Mouse (Mus musculus) embryonic facial prominence, embryonic 14.5 days (tissue): ENCODE results near the gene Olfr286. TPM values are rescaled to one million over a fixed set of nuclear protein-coding genes. Genes with fewer than 3 reads are reported as not detected.

ENCODE experiments used
- ATAC-seq: fragments of 200-750 bp; cut with Nextera tagmentation; 2 replicates; pipeline ENCODE4 v1.8.0; 2017; ENCODE audit warnings: low read depth, moderate number of reproducible peaks, moderate TSS enrichment
- DNase-seq: peaks from one replicate; pipeline ENCODE4 v3.0.0-alpha.2; 2015; ENCODE audit warnings: low spot score
- H3K27ac ChIP-seq: fragments of 300-500 bp; sonication (generic); replicated peaks from 2 replicates; pipeline ENCODE4 v1.5.1; 2014; ENCODE audit warnings: low read depth, mild to moderate bottlenecking, low read length, moderate library complexity
- H3K27me3 ChIP-seq: fragments of 300-500 bp; sonication (generic); replicated peaks from 2 replicates; pipeline ENCODE4 v1.6.1; 2014; ENCODE audit warnings: low read length; ENCODE audit not compliant: control insufficient read depth, insufficient read depth
- H3K36me3 ChIP-seq: fragments of 300-500 bp; sonication (generic); 2 replicates; pipeline ENCODE4 v1.6.1; 2014; ENCODE audit warnings: low read length, mixed read lengths; ENCODE audit not compliant: control insufficient read depth, insufficient read depth
- H3K4me1 ChIP-seq: fragments of 300-500 bp; sonication (generic); 2 replicates; pipeline ENCODE4 v1.6.1; 2014; ENCODE audit warnings: antibody characterized with exemption, low read length; ENCODE audit not compliant: control insufficient read depth, insufficient read depth
- H3K4me2 ChIP-seq: fragments of 300-500 bp; sonication (generic); 2 replicates; pipeline ENCODE4 v1.6.1; 2014; ENCODE audit warnings: low read depth, mild to moderate bottlenecking, low read length, moderate library complexity, mixed read lengths
- H3K4me3 ChIP-seq: fragments of 300-500 bp; sonication (generic); 2 replicates; pipeline ENCODE4 v1.5.1; 2014; ENCODE audit warnings: low read depth, mild to moderate bottlenecking, low read length
- H3K9ac ChIP-seq: fragments of 300-500 bp; sonication (generic); 2 replicates; pipeline ENCODE4 v1.6.1; 2014; ENCODE audit warnings: low read depth, mild to moderate bottlenecking, low read length, moderate library complexity, mixed read lengths
- H3K9me3 ChIP-seq: fragments of 300-500 bp; sonication (generic); 2 replicates; pipeline ENCODE4 v1.6.1; 2016; ENCODE audit warnings: low read length; ENCODE audit not compliant: control insufficient read depth
- WGBS: fragments of 180-500 bp; shearing (Covaris S2); extraction: QIAGEN DNeasy Blood & Tissue Kit; methylation state at CpG from one replicate; pipeline ENCODE4 v1.1.7; 2014; 5-methylcytosine and 5-hydroxymethylcytosine counted together
- polyA plus RNA-seq: library from polyadenylated mRNA; unstranded; fragments of >200 nt; fragmentation: Nextera tagmentation; extraction: Ambion mirVana; gene quantifications from 2 replicates; pipeline ENCODE4 v1.2.1, GENCODE M21; 2014

The Olfr286 gene
- polyA plus RNA-seq: not detected in 2 replicates

DNA sequence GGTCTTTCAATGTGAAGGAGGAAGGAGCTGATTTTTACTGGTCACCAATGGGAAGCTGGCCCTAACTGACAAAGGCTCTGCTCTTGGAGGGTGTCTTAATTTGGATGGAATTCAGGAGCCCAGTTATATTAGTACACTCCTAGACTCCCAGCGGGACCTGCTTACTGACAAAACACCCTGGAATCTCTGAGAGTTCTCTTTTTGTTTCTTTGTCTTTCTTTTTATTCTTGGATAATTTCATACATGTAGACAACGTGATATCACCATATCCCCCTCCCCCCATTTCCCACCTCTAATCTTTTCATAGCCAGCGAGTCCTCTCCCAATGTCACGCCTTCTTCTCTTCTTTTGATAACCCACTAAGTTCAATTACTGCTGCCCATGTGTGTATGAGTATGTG, at the start of gene Olfr286:
TSS of gene Olfr286 (minus strand) at position 101 of the 400 bp plus-strand sequence.
- Histone ChIP-seq H3K4me1 (no peaks in the 10 kb centered on the region), H3K27ac (no peak within 1 kb of the TSS), H3K4me3 (no peak within 1 kb of the TSS), H3K4me2 (no peak within 1 kb of the TSS), H3K9ac (no peak within 1 kb of the TSS), H3K27me3 (no peaks in the 10 kb centered on the region), H3K9me3 (no peaks in the 10 kb centered on the region), H3K36me3 (no peaks in the 10 kb centered on the region)
- DNase-seq (no peak), ATAC-seq (no peak)
- 79% methylated on average over 4 of the region's 4 CpGs for WGBS

DNA sequence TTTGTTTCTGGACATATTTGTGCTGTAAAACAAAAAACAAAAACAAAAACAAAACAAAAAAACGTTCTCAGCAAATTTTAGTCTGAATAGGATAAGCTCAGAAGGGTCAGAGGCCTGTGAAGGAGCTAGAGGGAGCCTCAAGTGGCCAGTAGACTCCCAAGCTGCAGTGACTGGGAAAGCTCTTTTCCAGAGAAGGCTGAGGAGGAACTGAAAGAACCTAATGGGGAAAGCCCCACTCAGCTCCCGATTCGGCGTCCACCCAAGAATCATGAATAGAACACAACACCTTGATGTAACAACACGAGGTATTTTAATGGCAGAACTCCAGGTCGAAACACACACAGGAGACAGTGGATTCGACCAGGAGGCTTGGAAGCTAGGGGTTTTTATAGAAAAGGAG, 23.5 kb upstream of the Olfr286 start:
- no peaks in the 10 kb centered on the region for H3K4me1 ChIP-seq
- no peak for ATAC-seq
- 81% methylated on average over 7 of the region's 7 CpGs for WGBS
- no peak for DNase-seq
- H3K27ac ChIP-seq: no peak overlapping the region
- H3K4me3 ChIP-seq: no peak overlapping the region
- H3K9me3 ChIP-seq: no peaks in the 10 kb centered on the region
- no peak overlapping the region for H3K9ac ChIP-seq
- H3K36me3 ChIP-seq: no peaks in the 10 kb centered on the region
- H3K27me3 ChIP-seq: no peaks in the 10 kb centered on the region
- H3K4me2 ChIP-seq: no peak overlapping the region

DNA sequence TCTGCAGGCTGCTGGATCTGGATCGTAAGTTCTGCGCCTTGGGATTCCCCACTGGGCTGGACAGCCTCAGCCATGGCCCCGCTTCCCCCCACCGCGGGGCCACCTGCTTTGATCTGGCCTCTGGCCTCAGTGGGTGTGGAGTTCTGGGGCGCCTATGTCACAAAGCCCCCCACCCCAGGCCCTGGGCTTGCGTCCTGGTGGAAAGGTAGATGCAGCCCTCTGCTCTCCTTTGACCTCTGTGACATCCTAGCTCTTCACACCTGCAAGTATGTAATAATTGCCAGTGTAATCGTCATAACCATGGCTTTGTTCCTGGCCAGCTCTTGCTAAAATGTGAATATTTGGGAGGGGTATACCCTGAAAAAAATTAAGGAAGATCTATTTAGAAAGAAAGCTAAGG, 22.9 kb upstream of the Olfr286 start, which contains the start of gene H1fnt:
TSS of gene H1fnt (minus strand) at position 101 of the 400 bp plus-strand sequence.
- H3K27me3 ChIP-seq: no peaks in the 10 kb centered on the region
- no peaks in the 10 kb centered on the region for H3K36me3 ChIP-seq
- H3K4me2 ChIP-seq: no peak within 1 kb of the TSS
- H3K9me3 ChIP-seq: no peaks in the 10 kb centered on the region
- H3K27ac ChIP-seq: no peak within 1 kb of the TSS
- no peaks in the 10 kb centered on the region for H3K4me1 ChIP-seq
- no peak within 1 kb of the TSS for H3K4me3 ChIP-seq
- no peak for DNase-seq
- WGBS: 75% methylated on average over 8 of the region's 8 CpGs
- no peak within 1 kb of the TSS for H3K9ac ChIP-seq
- no peak for ATAC-seq

DNA sequence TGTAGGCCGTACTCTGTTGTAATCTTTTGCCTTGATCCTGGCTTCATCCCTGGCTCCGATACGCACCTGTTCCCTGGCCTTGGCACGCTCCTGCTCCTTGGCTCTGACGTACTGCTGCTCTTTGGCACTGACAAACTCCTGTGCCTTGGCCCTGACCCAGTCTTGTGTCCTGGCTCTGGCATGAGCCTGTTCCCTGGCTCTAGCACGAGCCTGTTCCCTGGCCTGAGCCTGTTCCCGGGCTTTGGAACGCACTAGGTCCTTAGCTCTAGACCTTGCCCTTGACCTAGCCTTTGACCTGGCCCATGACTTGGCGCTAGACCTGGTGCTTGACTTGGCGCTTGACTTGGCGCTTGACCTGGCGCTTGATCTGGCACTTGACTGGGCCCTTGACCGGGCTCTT, 22.0 kb upstream of the Olfr286 start:
- no peaks in the 10 kb centered on the region for H3K36me3 ChIP-seq
- H3K27me3 ChIP-seq: no peaks in the 10 kb centered on the region
- DNase-seq (no peak), ATAC-seq (no peak)
- H3K4me1 ChIP-seq: no peaks in the 10 kb centered on the region
- no peaks in the 10 kb centered on the region for H3K9me3 ChIP-seq
- H3K27ac ChIP-seq: no peak overlapping the region
- no peak overlapping the region for H3K4me2 ChIP-seq
- 92% methylated on average over 13 of the region's 13 CpGs for WGBS
- H3K4me3 ChIP-seq: no peak overlapping the region
- H3K9ac ChIP-seq: no peak overlapping the region

DNA sequence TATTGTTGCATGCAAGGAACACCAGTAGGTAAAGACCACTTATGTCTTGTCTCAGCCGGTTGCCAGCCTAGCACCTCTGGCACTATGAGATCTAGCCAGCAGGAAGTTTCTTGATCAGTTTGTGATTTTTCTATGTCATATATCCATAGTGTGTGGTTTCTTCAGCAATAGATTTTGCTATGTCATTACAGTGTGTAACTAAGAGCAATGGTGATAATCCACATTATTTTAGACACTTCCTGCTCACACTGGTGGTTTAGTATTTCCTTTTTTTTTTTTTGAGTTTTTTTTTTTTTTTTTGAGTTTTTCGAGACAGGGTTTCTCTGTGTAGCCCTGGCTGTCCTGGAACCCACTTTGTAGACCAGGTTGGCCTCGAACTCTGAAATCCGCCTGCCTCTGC, 1.2 kb upstream of the Olfr286 start:
- Histone ChIP-seq H3K4me1 (no peaks in the 10 kb centered on the region), H3K9ac (no peak overlapping the region), H3K27ac (no peak overlapping the region), H3K4me3 (no peak overlapping the region), H3K9me3 (no peaks in the 10 kb centered on the region), H3K4me2 (no peak overlapping the region), H3K36me3 (no peaks in the 10 kb centered on the region), H3K27me3 (no peaks in the 10 kb centered on the region)
- DNase-seq (no peak), ATAC-seq (no peak)
- 88% methylated on average over 4 of the region's 4 CpGs for WGBS

DNA sequence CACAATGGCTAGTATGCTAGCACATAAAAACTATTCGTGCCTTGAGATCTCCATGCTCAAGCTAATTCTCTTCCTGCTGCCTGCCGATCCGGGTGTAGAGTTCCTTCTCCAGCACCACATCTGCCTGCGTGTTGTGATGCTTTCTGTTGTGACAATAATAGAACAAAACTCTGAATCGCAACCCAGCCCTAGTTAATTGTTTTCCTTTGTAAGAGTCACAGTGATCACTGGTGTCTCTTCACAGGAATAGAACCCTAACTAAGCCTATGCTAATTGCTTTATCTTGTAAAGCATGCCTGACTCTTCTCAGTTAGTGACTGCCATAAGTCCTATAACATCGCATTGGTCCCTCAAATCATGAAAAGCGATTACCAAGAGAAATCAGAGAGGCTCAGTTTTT, 8.2 kb downstream of the Olfr286 start:
- DNase-seq (no peak), ATAC-seq (no peak)
- no peaks in the 10 kb centered on the region for H3K4me1 ChIP-seq
- no peak overlapping the region for H3K9ac ChIP-seq
- no peaks in the 10 kb centered on the region for H3K36me3 ChIP-seq
- H3K4me3 ChIP-seq: no peak overlapping the region
- no peak overlapping the region for H3K27ac ChIP-seq
- WGBS: 69% methylated on average over 7 of the region's 7 CpGs
- no peaks in the 10 kb centered on the region for H3K27me3 ChIP-seq
- no peak overlapping the region for H3K4me2 ChIP-seq
- H3K9me3 ChIP-seq: no peaks in the 10 kb centered on the region

DNA sequence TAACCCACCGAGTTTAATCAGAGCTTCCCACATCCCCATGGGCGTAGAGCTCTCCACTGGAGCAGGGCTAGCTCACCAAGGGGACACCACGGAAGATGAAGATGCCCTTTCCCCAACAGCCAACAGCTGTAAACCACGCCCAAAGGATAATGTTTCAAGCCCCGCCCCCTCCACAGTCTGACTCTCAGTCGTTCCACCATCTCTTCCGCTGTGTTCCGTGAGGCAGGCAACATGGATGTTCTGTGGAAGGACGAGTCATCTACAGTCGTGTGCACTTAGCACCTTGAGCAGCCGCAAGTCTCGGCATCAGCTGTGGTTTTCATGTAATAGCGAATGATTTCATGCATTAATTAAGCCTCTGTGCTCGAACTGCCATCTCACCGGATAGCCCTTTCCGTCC, 8.6 kb downstream of the Olfr286 start:
- WGBS: 44% methylated on average over 16 of the region's 16 CpGs
- no peak for DNase-seq

DNA sequence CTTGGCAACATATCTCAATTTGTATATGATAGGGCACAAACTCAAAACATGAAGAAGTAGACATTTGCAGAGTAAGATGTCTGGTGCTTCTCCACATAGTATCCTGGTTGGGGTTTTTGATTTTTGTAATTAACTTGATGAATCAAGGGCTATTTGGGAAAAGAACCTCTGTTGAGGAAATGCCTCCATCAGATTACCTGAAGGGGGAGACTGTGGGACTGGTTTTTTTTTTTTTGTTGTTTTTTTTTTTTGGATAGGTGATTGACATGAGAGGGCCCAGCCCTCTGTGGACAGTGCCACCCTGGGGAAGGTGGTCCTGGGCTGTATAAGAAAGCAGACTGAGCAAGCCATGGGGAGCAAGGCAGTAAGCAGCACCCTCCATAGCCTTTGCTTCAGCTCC, 11.9 kb downstream of the Olfr286 start:
- ATAC-seq (no peak), DNase-seq (no peak)
- no peaks in the 10 kb centered on the region for H3K9me3 ChIP-seq
- H3K4me2 ChIP-seq: no peak overlapping the region
- no peaks in the 10 kb centered on the region for H3K27me3 ChIP-seq
- no peaks in the 10 kb centered on the region for H3K4me1 ChIP-seq
- no peak overlapping the region for H3K27ac ChIP-seq
- no peak overlapping the region for H3K4me3 ChIP-seq
- no peaks in the 10 kb centered on the region for H3K36me3 ChIP-seq
- no peak overlapping the region for H3K9ac ChIP-seq

More for the DNA sequence above, 8.6 kb downstream of the Olfr286 start:
- H3K4me2 ChIP-seq: no peak overlapping the region
- no peaks in the 10 kb centered on the region for H3K27me3 ChIP-seq
- ATAC-seq: no peak
- H3K9ac ChIP-seq: no peak overlapping the region
- no peak overlapping the region for H3K4me3 ChIP-seq
- H3K36me3 ChIP-seq: no peaks in the 10 kb centered on the region
- no peaks in the 10 kb centered on the region for H3K4me1 ChIP-seq
- no peak overlapping the region for H3K27ac ChIP-seq
- H3K9me3 ChIP-seq: no peaks in the 10 kb centered on the region

DNA sequence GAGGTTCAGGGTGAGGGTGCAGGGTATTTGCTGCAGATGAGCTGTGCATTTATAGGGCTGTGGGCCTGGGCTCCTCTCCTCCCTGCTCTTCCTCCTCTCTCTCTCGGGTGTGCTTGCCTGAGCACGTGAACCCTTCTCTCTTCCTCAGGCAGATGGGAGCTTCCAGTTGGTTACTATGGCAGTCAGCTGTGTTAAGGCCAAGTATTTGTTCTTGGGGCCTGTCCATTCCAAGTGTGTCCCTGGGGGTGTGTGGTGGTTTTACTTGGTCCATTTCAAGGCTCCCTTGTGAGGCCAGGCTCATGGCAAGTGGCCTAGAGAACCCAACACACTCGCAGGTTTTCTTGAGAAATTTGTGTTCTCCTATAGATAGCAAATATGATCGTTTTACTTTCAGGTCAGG, 13.4 kb downstream of the Olfr286 start, which contains the start of the genes Gm44579 and Olfr287:
TSS of gene Gm44579 (minus strand) at position 101 of the 400 bp plus-strand sequence.
TSS of gene Olfr287 (minus strand) at position 180 of the 400 bp plus-strand sequence.
- 68% methylated on average over 3 of the region's 4 CpGs for WGBS
- Histone ChIP-seq H3K4me3 (no peak within 1 kb of the TSS), H3K9ac (no peak within 1 kb of the TSS), H3K27ac (no peak within 1 kb of the TSS), H3K9me3 (no peaks in the 10 kb centered on the region), H3K4me1 (no peaks in the 10 kb centered on the region), H3K36me3 (no peaks in the 10 kb centered on the region), H3K4me2 (no peak within 1 kb of the TSS), H3K27me3 (no peaks in the 10 kb centered on the region)
- DNase-seq (no peak), ATAC-seq (no peak)
